Mouse (Mus musculus): ENCODE results near the gene Dlx3. TPM values are rescaled to one million over a fixed set of nuclear protein-coding genes. Genes with fewer than 3 reads are reported as not detected.

Dlx3 gene
- polyA plus RNA-seq, 1 experiment from 2014 or later: 4.7 TPM

Other genes with a start within 250 kb of the Dlx3 start
- 508 and 685 TPM in 2 replicates for gene Col1a1, start 183.9 kb upstream of the Dlx3 start, polyA plus RNA-seq (2016; fragmentation: Nextera tagmentation; extraction: Ambion mirVana)
- gene Hils1, start 152.5 kb upstream of the Dlx3 start, polyA plus RNA-seq (2016; fragmentation: Nextera tagmentation; extraction: Ambion mirVana): not detected in 2 replicates
- gene Sgca, start 143.8 kb upstream of the Dlx3 start, polyA plus RNA-seq (2016; fragmentation: Nextera tagmentation; extraction: Ambion mirVana): 0.43 and 1.5 TPM in 2 replicates
- gene Ppp1r9b, start 129.1 kb upstream of the Dlx3 start, polyA plus RNA-seq (2016; fragmentation: Nextera tagmentation; extraction: Ambion mirVana): 16.8 and 18.5 TPM in 2 replicates
- 94.6 and 106 TPM in 2 replicates for gene Samd14, start 110.2 kb upstream of the Dlx3 start, polyA plus RNA-seq (2016; fragmentation: Nextera tagmentation; extraction: Ambion mirVana)
- 22.5 and 25.6 TPM in 2 replicates for gene Pdk2, start 78.8 kb upstream of the Dlx3 start, polyA plus RNA-seq (2016; fragmentation: Nextera tagmentation; extraction: Ambion mirVana)
- 8.0 and 9.0 TPM in 2 replicates for gene Itga3, start 43.3 kb upstream of the Dlx3 start, polyA plus RNA-seq (2016; fragmentation: Nextera tagmentation; extraction: Ambion mirVana)
- 0.21 and 1.2 TPM in 2 replicates for gene Dlx4, start 26.1 kb downstream of the Dlx3 start, polyA plus RNA-seq (2016; fragmentation: Nextera tagmentation; extraction: Ambion mirVana)
- gene Tac4, start 141.4 kb downstream of the Dlx3 start, polyA plus RNA-seq (2016; fragmentation: Nextera tagmentation; extraction: Ambion mirVana): 0.18 and 0.22 TPM in 2 replicates
- 71.8 and 73.6 TPM in 2 replicates for gene Kat7, start 190.1 kb downstream of the Dlx3 start, polyA plus RNA-seq (2016; fragmentation: Nextera tagmentation; extraction: Ambion mirVana)
- 11.7 and 11.9 TPM in 2 replicates for gene Fam117a, start 216.9 kb downstream of the Dlx3 start, polyA plus RNA-seq (2016; fragmentation: Nextera tagmentation; extraction: Ambion mirVana)